Mouse (Mus musculus) CH12.LX (cell line): ENCODE data around the gene Apold1. TPM values are rescaled to one million over a fixed set of nuclear protein-coding genes. Genes with fewer than 3 reads are reported as not detected.

ENCODE experiments used
- DNase-seq: peaks from one replicate; pipeline ENCODE4 v3.0.0-alpha.2; 2013; ENCODE audit errors: extremely low read depth
- H3K27ac ChIP-seq: 2 replicates; pipeline ENCODE4 v1.5.1; 2012; ENCODE audit warnings: low read depth, mild to moderate bottlenecking, control low read depth, moderate library complexity; ENCODE audit not compliant: insufficient read depth
- H3K27me3 ChIP-seq: replicated peaks from 2 replicates; pipeline ENCODE3; 2012; ENCODE audit warnings: inconsistent platforms
- H3K36me3 ChIP-seq, 2 experiments: replicated peaks in 1 of 2; 2 replicates each; pipeline versions ENCODE3 to v1.6.1; 2012; ENCODE audit warnings: inconsistent platforms in 1 of 2, low read length in 1 of 2, mild to moderate bottlenecking in 1 of 2, mixed read lengths in 1 of 2, moderate library complexity in 1 of 2; ENCODE audit not compliant: control insufficient read depth in 1 of 2, insufficient read depth in 1 of 2
- H3K4me1 ChIP-seq, 2 experiments: 2 replicates each; pipeline ENCODE4 v1.6.1; 2012; ENCODE audit warnings: inconsistent platforms in 1 of 2, moderate library complexity in 1 of 2; ENCODE audit not compliant: insufficient read depth in 2 of 2, control insufficient read depth in 1 of 2
- H3K4me2 ChIP-seq: 2 replicates; pipeline ENCODE4 v1.6.1; 2012; ENCODE audit warnings: low read depth, mild to moderate bottlenecking, control low read depth; ENCODE audit not compliant: poor library complexity, insufficient read depth, severe bottlenecking
- H3K4me3 ChIP-seq, 3 experiments: fragments of 150-350 bp in 1 of 3; sonication (generic) in 1 of 3; replicated peaks in 1 of 3; 2 replicates each; pipeline versions ENCODE3 to v1.5.1; 2011 to 2012; ENCODE audit warnings: low read depth in 2 of 3, low read length in 2 of 3, mild to moderate bottlenecking in 2 of 3, moderate library complexity in 2 of 3, control low read depth in 1 of 3, improper control_type of control experiment in 1 of 3, inconsistent platforms in 1 of 3, mixed read lengths in 1 of 3; ENCODE audit not compliant: poor library complexity in 1 of 3
- H3K79me2 ChIP-seq: replicated peaks from 2 replicates; pipeline ENCODE4 v1.6.1; 2012; ENCODE audit warnings: mild to moderate bottlenecking, moderate library complexity; ENCODE audit not compliant: control insufficient read depth, poor library complexity, insufficient read depth, severe bottlenecking; ENCODE audit errors: extremely low read depth
- H3K9ac ChIP-seq: 2 replicates; pipeline ENCODE4 v1.6.1; 2012; ENCODE audit warnings: low read depth, mild to moderate bottlenecking, control low read depth, moderate library complexity; ENCODE audit not compliant: insufficient read depth
- H3K9me3 ChIP-seq: replicated peaks from 2 replicates; pipeline ENCODE3; 2012; ENCODE audit warnings: low read length, inconsistent platforms, mixed read lengths
- BHLHE40 ChIP-seq: IDR thresholded peaks from 2 replicates; pipeline ENCODE4 v1.6.1; 2011; ENCODE audit warnings: mild to moderate bottlenecking, low read depth, low read length, improper control_type of control experiment
- CHD1 ChIP-seq: IDR thresholded peaks from 2 replicates; pipeline ENCODE4 v1.6.1; 2012; ENCODE audit warnings: low read depth, low read length, improper control_type of control experiment, inconsistent platforms
- CHD2 ChIP-seq: IDR thresholded peaks from 2 replicates; pipeline ENCODE4 v1.6.1; 2011; ENCODE audit warnings: low read length, improper control_type of control experiment
- CTCF ChIP-seq, 2 experiments: IDR thresholded peaks in 1 of 2; conservative IDR thresholded peaks in 1 of 2; 2 replicates each; pipeline ENCODE4 v1.5.1; 2011 to 2012; ENCODE audit warnings: low read depth in 2 of 2, low read length in 2 of 2, improper control_type of control experiment in 1 of 2, inconsistent platforms in 1 of 2, mild to moderate bottlenecking in 1 of 2, moderate library complexity in 1 of 2
- E2F4 ChIP-seq: IDR thresholded peaks from 2 replicates; pipeline ENCODE4 v1.6.1; 2011; ENCODE audit warnings: low read depth, low read length, improper control_type of control experiment; ENCODE audit not compliant: insufficient replicate concordance
- ELF1 ChIP-seq: IDR thresholded peaks from 2 replicates; pipeline ENCODE4 v1.6.1; 2014; ENCODE audit warnings: low read depth, mild to moderate bottlenecking, inconsistent platforms, low read length, improper control_type of control experiment
- EP300 ChIP-seq: IDR thresholded peaks from 2 replicates; pipeline ENCODE4 v1.6.1; 2011; ENCODE audit warnings: low read length, improper control_type of control experiment
- GABPA ChIP-seq: IDR thresholded peaks from 2 replicates; pipeline ENCODE4 v1.6.1; 2012; ENCODE audit warnings: low read depth, low read length, improper control_type of control experiment, inconsistent platforms; ENCODE audit not compliant: insufficient replicate concordance
- HCFC1 ChIP-seq: IDR thresholded peaks from 2 replicates; pipeline ENCODE4 v1.6.1; 2012; ENCODE audit warnings: low read depth, mild to moderate bottlenecking, inconsistent platforms, low read length, improper control_type of control experiment
- IRF4 ChIP-seq: IDR thresholded peaks from 2 replicates; pipeline ENCODE4 v1.6.1; 2014; ENCODE audit warnings: low read depth, mild to moderate bottlenecking, inconsistent platforms, low read length, improper control_type of control experiment
- JUN ChIP-seq: IDR thresholded peaks from 2 replicates; pipeline ENCODE4 v1.6.1; 2011; ENCODE audit warnings: low read depth, mild to moderate bottlenecking, low read length, improper control_type of control experiment, moderate library complexity; ENCODE audit not compliant: insufficient read depth
- JUND ChIP-seq: conservative IDR thresholded peaks from 2 replicates; pipeline ENCODE4 v1.6.1; 2011; ENCODE audit warnings: low read depth, low read length, improper control_type of control experiment
- KAT2A ChIP-seq: IDR thresholded peaks from 2 replicates; pipeline ENCODE4 v1.6.1; 2012; ENCODE audit warnings: low read length, improper control_type of control experiment, inconsistent platforms; ENCODE audit not compliant: insufficient replicate concordance
- MAFK ChIP-seq: IDR thresholded peaks from 2 replicates; pipeline ENCODE4 v1.6.1; 2011; ENCODE audit warnings: low read length, improper control_type of control experiment; ENCODE audit not compliant: insufficient replicate concordance
- MAZ ChIP-seq: IDR thresholded peaks from 2 replicates; pipeline ENCODE4 v1.6.1; 2012; ENCODE audit warnings: low read depth, mild to moderate bottlenecking, inconsistent platforms, low read length, improper control_type of control experiment, moderate library complexity
- MEF2A ChIP-seq: IDR thresholded peaks from 2 replicates; pipeline ENCODE4 v1.6.1; 2014; ENCODE audit warnings: low read depth, mild to moderate bottlenecking, inconsistent platforms, low read length, improper control_type of control experiment, borderline replicate concordance
- MXI1 ChIP-seq: IDR thresholded peaks from 2 replicates; pipeline ENCODE4 v1.6.1; 2011; ENCODE audit warnings: mild to moderate bottlenecking, low read depth, low read length, improper control_type of control experiment
- NELFE ChIP-seq: IDR thresholded peaks from 2 replicates; pipeline ENCODE4 v1.6.1; 2011; ENCODE audit warnings: low read depth, low read length, improper control_type of control experiment
- NRF1 ChIP-seq: IDR thresholded peaks from 2 replicates; pipeline ENCODE4 v1.6.1; 2014; ENCODE audit warnings: low read depth, mild to moderate bottlenecking, inconsistent platforms, low read length, improper control_type of control experiment, moderate library complexity
- PAX5 ChIP-seq: IDR thresholded peaks from 2 replicates; pipeline ENCODE4 v1.6.1; 2012; ENCODE audit warnings: low read length, inconsistent platforms, mixed read lengths
- POLR2A ChIP-seq: IDR thresholded peaks from 2 replicates; pipeline ENCODE4 v1.6.1; 2011; ENCODE audit warnings: low read depth, mild to moderate bottlenecking, improper control_type of control experiment, low read length
- RCOR1 ChIP-seq: conservative IDR thresholded peaks from 2 replicates; pipeline ENCODE4 v1.6.1; 2012; ENCODE audit warnings: low read depth, mild to moderate bottlenecking, inconsistent platforms, low read length, improper control_type of control experiment
- SIN3A ChIP-seq: IDR thresholded peaks from 2 replicates; pipeline ENCODE4 v1.6.1; 2012; ENCODE audit warnings: low read length, improper control_type of control experiment, inconsistent platforms
- SMC3 ChIP-seq: IDR thresholded peaks from 2 replicates; pipeline ENCODE4 v1.6.1; 2011; ENCODE audit warnings: low read depth, low read length, improper control_type of control experiment
- TBP ChIP-seq: conservative IDR thresholded peaks from 2 replicates; pipeline ENCODE4 v1.6.1; 2011; ENCODE audit warnings: low read depth, low read length, improper control_type of control experiment
- ZC3H11A ChIP-seq: IDR thresholded peaks from 2 replicates; pipeline ENCODE4 v1.6.1; 2012; ENCODE audit warnings: low read depth, mild to moderate bottlenecking, inconsistent platforms, low read length, improper control_type of control experiment
- ZKSCAN1 ChIP-seq: IDR thresholded peaks from 2 replicates; pipeline ENCODE4 v1.6.1; 2012; ENCODE audit warnings: low read depth, inconsistent platforms, low read length, improper control_type of control experiment, borderline replicate concordance
- ZMIZ1 ChIP-seq: IDR thresholded peaks from 2 replicates; pipeline ENCODE4 v1.6.1; 2012; ENCODE audit warnings: low read depth, mild to moderate bottlenecking, inconsistent platforms, low read length, improper control_type of control experiment
- ZNF384 ChIP-seq: IDR thresholded peaks from 2 replicates; pipeline ENCODE4 v1.6.1; 2012; ENCODE audit warnings: low read depth, low read length, improper control_type of control experiment, inconsistent platforms
- dilution Hi-C: fragments of 300-500 bp; cut with MboI; formaldehyde crosslinking; loops from 2 replicates; pipeline ENCODE4 v1.14.3; 2020; ENCODE audit warnings: low sequenced_read_pairs; ENCODE audit not compliant: extremely low pct_unique_long_range_greater_than_20kb, extremely low pct_ligation_motif_present
- in situ Hi-C: fragments of 300-500 bp; cut with MboI; formaldehyde crosslinking; loops from 3 replicates; pipeline ENCODE4 v1.14.3; 2019; ENCODE audit warnings: low sequenced_read_pairs, low pct_ligation_motif_present, low pct_unique_long_range_greater_than_20kb, mixed read lengths
- polyA plus RNA-seq: library from polyadenylated mRNA; unstranded; fragments of >175 nt; gene quantifications from 2 replicates; pipeline ENCODE4 v1.2.1, GENCODE M21; 2012; ENCODE audit warnings: low read depth; ENCODE audit not compliant: insufficient read length
- total RNA-seq, 2 experiments: library from RNA; depleted of rRNA; stranded (reverse); fragments of 300-350 nt in 1 of 2; fragments of >200 nt in 1 of 2; gene quantifications; 2 replicates each; pipeline ENCODE4 v1.2.3; 2012 to 2014

The Apold1 gene
- total and polyA plus RNA-seq, 3 experiments: 1.0 to 3.1 (median 2.7) TPM

GRCm38 (mm10) chr6:135011048-135011733 is 29.7 kb downstream of the Apold1 start, which contains the start of gene Ddx47 (continued):
- TF ChIP-seq HCFC1 (peak; percentile 99), MAFK (no peak), MAZ (no peak), NRF1 (peak; percentile 56), ELF1 (peak; percentile 95), CHD1 (no peak), JUND (no peak), NELFE (peak; percentile 91), ZC3H11A (no peak), KAT2A (peak; percentile 94; the same call in 1 of the 2 replicates), ZNF384 (no peak), CHD2 (no peak), POLR2A (peak; percentile 76), MXI1 (peak; percentile 66; the same call in 1 of the 2 replicates), PAX5 (no peak), CTCF (conservative IDR thresholded peaks at IDR 0.05 in 1 of 2, IDR thresholded peaks at IDR 0.05 in 1 of 2; ENCODE audit: low read depth in 2 of 2, low read length in 2 of 2) (peak; percentile 73 to 100), IRF4 (peak; percentile 55; the same call in 1 of the 2 replicates), E2F4 (no peak)

DNA sequence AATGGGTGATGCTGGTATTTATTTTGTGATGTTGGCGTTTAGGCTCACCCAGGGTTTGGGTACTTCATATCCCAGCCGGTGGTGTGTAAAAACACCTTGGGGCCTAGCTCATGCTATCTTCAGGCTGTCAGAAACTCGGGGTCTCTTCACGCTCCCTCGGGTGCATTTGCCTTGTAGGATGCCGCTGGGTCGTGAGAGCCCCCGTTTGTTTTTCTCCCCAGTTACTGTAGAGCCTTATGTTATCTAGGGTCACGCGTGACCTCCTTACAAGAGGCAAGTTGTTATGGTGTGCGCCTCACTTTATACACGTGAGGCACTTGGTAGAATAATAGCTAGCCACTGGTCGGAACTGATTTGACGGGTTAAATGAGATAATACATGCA is 30.2 kb downstream of the Apold1 start:
- Histone ChIP-seq H3K9me3 (no peaks in the 10 kb centered on the region), H3K27ac (no peak overlapping the region), H3K4me3 (peak overlapping the region; percentile 60 to 100 (median 88)), H3K79me2 (peaks cover 15% of the 10 kb centered on the region), H3K36me3 (peaks cover 28 to 35% of the 10 kb centered on the region in 2 experiments), H3K4me1 (peaks cover 2 to 23% of the 10 kb centered on the region in 2 experiments; a peak in 2 of 4 replicates), H3K9ac (peak overlapping the region; percentile 97), H3K4me2 (no peak overlapping the region), H3K27me3 (no peaks in the 10 kb centered on the region)
- TF ChIP-seq MEF2A (peak; percentile 7; the same call in 1 of the 2 replicates), JUN (no peak), BHLHE40 (peak; percentile 65), E2F4 (no peak), SIN3A (peak; percentile 43; the same call in 1 of the 2 replicates), EP300 (no peak), ZKSCAN1 (no peak), SMC3 (no peak), NRF1 (no peak), NELFE (no peak), MXI1 (peak; percentile 10; the same call in 1 of the 2 replicates), RCOR1 (no peak), ZMIZ1 (no peak), GABPA (no peak), CHD2 (no peak), TBP (no peak), MAZ (no peak)
- DNase-seq: no peak
- in situ Hi-C loops (no loop called here), dilution Hi-C loops (no loop called here)
